Mouse (Mus musculus) liver, embryonic 16.5 days (tissue): Measurements from ENCODE around the gene Ap3b2. TPM values are rescaled to one million over a fixed set of nuclear protein-coding genes. Genes with fewer than 3 reads are reported as not detected.

Experiments
- ATAC-seq: fragments of 200-750 bp; cut with Nextera tagmentation; 2 replicates; pipeline ENCODE4 v1.8.0; 2017; ENCODE audit warnings: low read depth, mild to moderate bottlenecking, moderate number of reproducible peaks, moderate library complexity
- H3K27ac ChIP-seq: fragments of 300-500 bp; sonication (generic); 2 replicates; pipeline ENCODE4 v1.5.1; 2014; ENCODE audit warnings: mild to moderate bottlenecking, low read length
- H3K27me3 ChIP-seq: fragments of 300-500 bp; sonication (generic); 2 replicates; pipeline ENCODE4 v1.6.1; 2014; ENCODE audit warnings: low read depth, low read length, mixed read lengths; ENCODE audit not compliant: control insufficient read depth, insufficient read depth
- H3K36me3 ChIP-seq: fragments of 300-500 bp; sonication (generic); 2 replicates; pipeline ENCODE4 v1.6.1; 2014; ENCODE audit warnings: mild to moderate bottlenecking; ENCODE audit not compliant: control insufficient read depth, insufficient read depth
- H3K4me1 ChIP-seq: fragments of 300-500 bp; sonication (generic); 2 replicates; pipeline ENCODE4 v1.6.1; 2014; ENCODE audit warnings: low read depth, low read length, mixed read lengths; ENCODE audit not compliant: control insufficient read depth
- H3K4me2 ChIP-seq: fragments of 300-500 bp; sonication (generic); 2 replicates; pipeline ENCODE4 v1.6.1; 2014; ENCODE audit warnings: low read depth, low read length, mixed read lengths
- H3K4me3 ChIP-seq: fragments of 300-500 bp; sonication (generic); 2 replicates; pipeline ENCODE4 v1.5.1; 2014; ENCODE audit warnings: low read depth, mild to moderate bottlenecking, low read length
- H3K9ac ChIP-seq: fragments of 300-500 bp; sonication (generic); 2 replicates; pipeline ENCODE4 v1.6.1; 2014; ENCODE audit warnings: low read depth, low read length
- H3K9me3 ChIP-seq: fragments of 300-500 bp; sonication (generic); replicated peaks from 2 replicates; pipeline ENCODE4 v1.6.1; 2016; ENCODE audit warnings: low read length; ENCODE audit not compliant: control insufficient read depth
- WGBS: fragments of 180-500 bp; shearing (Covaris S2); extraction: QIAGEN DNeasy Blood & Tissue Kit; methylation state at CpG from one replicate; pipeline ENCODE4 v1.1.7; 2014; ENCODE audit not compliant: insufficient replicate concordance; 5-methylcytosine and 5-hydroxymethylcytosine counted together
- polyA plus RNA-seq: library from polyadenylated mRNA; unstranded; fragments of >200 nt; fragmentation: Nextera tagmentation; extraction: Ambion mirVana; gene quantifications from 2 replicates; pipeline ENCODE4 v1.2.1, GENCODE M21; 2015

Gene Ap3b2
- 0.07 TPM in 1 of 2 replicates, not detected in the other for polyA plus RNA-seq

GRCm38 (mm10) chr7:81493331-81494021, at the start of gene Ap3b2:
TSS of gene Ap3b2 (minus strand) at chr7:81493925.
- H3K4me2 ChIP-seq: peak within 1 kb of the TSS; percentile 59
- under 1% methylated on average over 49 of the region's 57 CpGs for WGBS
- no peak within 1 kb of the TSS for H3K27ac ChIP-seq
- H3K4me3 ChIP-seq: peak within 1 kb of the TSS; percentile 47
- H3K9ac ChIP-seq: no peak within 1 kb of the TSS
- no peaks in the 10 kb centered on the region for H3K9me3 ChIP-seq
- no peaks in the 10 kb centered on the region for H3K36me3 ChIP-seq
- peaks cover 19% of the 10 kb centered on the region for H3K27me3 ChIP-seq
- no peak for ATAC-seq
- no peaks in the 10 kb centered on the region for H3K4me1 ChIP-seq

- Histone ChIP-seq H3K4me3 (no peak overlapping the region), H3K36me3 (no peaks in the 10 kb centered on the region), H3K4me1 (no peaks in the 10 kb centered on the region), H3K9ac (no peak overlapping the region), H3K27ac (no peak overlapping the region), H3K9me3 (no peaks in the 10 kb centered on the region), H3K4me2 (no peak overlapping the region), H3K27me3 (no peaks in the 10 kb centered on the region)
- 59% methylated on average over 8 of the region's 8 CpGs for WGBS
- ATAC-seq: no peak
Observed at GRCm38 (mm10) chr7:81542934-81543333, 49.2 kb upstream of the Ap3b2 start.

- Histone ChIP-seq H3K9ac (no peak overlapping the region), H3K9me3 (no peaks in the 10 kb centered on the region), H3K4me3 (no peak overlapping the region), H3K27ac (no peak overlapping the region), H3K27me3 (no peaks in the 10 kb centered on the region), H3K4me1 (no peaks in the 10 kb centered on the region), H3K4me2 (no peak overlapping the region), H3K36me3 (no peaks in the 10 kb centered on the region)
- ATAC-seq: no peak
- WGBS: 56% methylated on average over 7 of the region's 7 CpGs
Observed at GRCm38 (mm10) chr7:81541924-81542524, 48.3 kb upstream of the Ap3b2 start.

GRCm38 (mm10) chr7:81540999-81541398, 47.3 kb upstream of the Ap3b2 start:
- no peak overlapping the region for H3K4me2 ChIP-seq
- H3K9ac ChIP-seq: no peak overlapping the region
- no peak for ATAC-seq
- H3K27me3 ChIP-seq: no peaks in the 10 kb centered on the region
- H3K9me3 ChIP-seq: no peaks in the 10 kb centered on the region
- H3K4me1 ChIP-seq: no peaks in the 10 kb centered on the region
- WGBS: 48% methylated on average over 1 of the region's 1 CpGs
- no peak overlapping the region for H3K27ac ChIP-seq
- no peaks in the 10 kb centered on the region for H3K36me3 ChIP-seq
- no peak overlapping the region for H3K4me3 ChIP-seq

GRCm38 (mm10) chr7:81539565-81539964, 45.8 kb upstream of the Ap3b2 start:
- Histone ChIP-seq H3K27ac (no peak overlapping the region), H3K36me3 (peaks cover 8% of the 10 kb centered on the region; the same call in 1 of the 2 replicates), H3K4me2 (no peak overlapping the region), H3K9ac (no peak overlapping the region), H3K9me3 (no peaks in the 10 kb centered on the region), H3K4me1 (no peaks in the 10 kb centered on the region), H3K4me3 (no peak overlapping the region), H3K27me3 (no peaks in the 10 kb centered on the region)
- ATAC-seq: no peak
- WGBS: 48% methylated on average over 2 of the region's 2 CpGs

- Histone ChIP-seq H3K9me3 (no peaks in the 10 kb centered on the region), H3K27ac (no peak overlapping the region), H3K4me3 (no peak overlapping the region), H3K4me1 (no peaks in the 10 kb centered on the region), H3K36me3 (peaks cover 21% of the 10 kb centered on the region), H3K27me3 (no peaks in the 10 kb centered on the region), H3K9ac (no peak overlapping the region), H3K4me2 (no peak overlapping the region)
- ATAC-seq: no peak
- 57% methylated on average over 2 of the region's 2 CpGs for WGBS
Observed at GRCm38 (mm10) chr7:81538070-81538675, 44.4 kb upstream of the Ap3b2 start.

GRCm38 (mm10) chr7:81536478-81536877, 42.8 kb upstream of the Ap3b2 start:
- 75% methylated on average over 4 of the region's 4 CpGs for WGBS
- Histone ChIP-seq H3K36me3 (peaks cover 29% of the 10 kb centered on the region), H3K27me3 (no peaks in the 10 kb centered on the region), H3K9me3 (no peaks in the 10 kb centered on the region), H3K27ac (no peak overlapping the region), H3K4me2 (no peak overlapping the region), H3K4me3 (no peak overlapping the region), H3K4me1 (no peaks in the 10 kb centered on the region), H3K9ac (no peak overlapping the region)
- ATAC-seq: no peak

GRCm38 (mm10) chr7:81531462-81531861, 37.7 kb upstream of the Ap3b2 start:
- peaks cover 41% of the 10 kb centered on the region for H3K36me3 ChIP-seq
- 71% methylated on average over 1 of the region's 1 CpGs for WGBS

GRCm38 (mm10) chr7:81528918-81529317, 35.2 kb upstream of the Ap3b2 start:
- Histone ChIP-seq H3K27me3 (no peaks in the 10 kb centered on the region), H3K9ac (no peak overlapping the region), H3K4me3 (no peak overlapping the region), H3K4me2 (no peak overlapping the region), H3K27ac (no peak overlapping the region), H3K36me3 (peaks cover 31% of the 10 kb centered on the region), H3K4me1 (peaks cover 8% of the 10 kb centered on the region), H3K9me3 (no peaks in the 10 kb centered on the region)
- ATAC-seq: no peak
- WGBS: 81% methylated on average over 8 of the region's 8 CpGs

More at GRCm38 (mm10) chr7:81531462-81531861, 37.7 kb upstream of the Ap3b2 start:
- Histone ChIP-seq H3K9me3 (no peaks in the 10 kb centered on the region), H3K9ac (no peak overlapping the region), H3K4me3 (no peak overlapping the region), H3K27ac (no peak overlapping the region), H3K27me3 (no peaks in the 10 kb centered on the region), H3K4me2 (no peak overlapping the region), H3K4me1 (no peaks in the 10 kb centered on the region)
- no peak for ATAC-seq
